Mouse (Mus musculus) ovary, postnatal 14 days (tissue): ENCODE results near the gene Gm8082.
"Not testable (repeated sequence)": the region's sequence is repeated elsewhere in the genome, so short reads cannot be mapped to it uniquely, and the experiment has no call there.

Experiments used
- DNase-seq: peaks from one replicate; pipeline ENCODE4 v3.0.0; 2022; ENCODE audit warnings: low spot score

Gm8082 gene

GRCm38 (mm10) chr14:42993524-42993923, at the start of gene Gm8082:
Gene Gm8082, minus strand, starts transcription at chr14:42993624.
- DNase-seq = not testable (repeated sequence)

- DNase-seq = not testable (repeated sequence)
These were observed 22.1 kb upstream of the Gm8082 start, which contains the start of gene Gm10376 for GRCm38 (mm10) chr14:43015528-43015927. Gene Gm10376, minus strand, starts transcription at chr14:43015628.
